Mouse (Mus musculus) left cerebral cortex, postnatal 25 days (tissue): ENCODE data around the gene Pfdn6. TPM values are rescaled to one million over a fixed set of nuclear protein-coding genes. Genes with fewer than 3 reads are reported as not detected.
"Not testable (repeated sequence)": the region's sequence is repeated elsewhere in the genome, so short reads cannot be mapped to it uniquely, and the experiment has no call there.

Experiments
- DNase-seq, 2 experiments: peaks; one replicate each; pipeline ENCODE4 v3.0.0; 2022; ENCODE audit warnings: low spot score in 2 of 2, mixed read lengths in 1 of 2
- intact Hi-C: fragments of 180-260 bp; cut with DNase I; formaldehyde crosslinking; loops from one replicate; pipeline ENCODE4 v1.15.1; 2025
- total RNA-seq, 2 experiments: library from RNA; stranded (reverse); gene quantifications; 2 replicates each; pipeline ENCODE4 v1.2.3; 2021

Pfdn6 gene
- total RNA-seq, 2 experiments from 2014 or later = 89.7 to 104 TPM

DNA sequence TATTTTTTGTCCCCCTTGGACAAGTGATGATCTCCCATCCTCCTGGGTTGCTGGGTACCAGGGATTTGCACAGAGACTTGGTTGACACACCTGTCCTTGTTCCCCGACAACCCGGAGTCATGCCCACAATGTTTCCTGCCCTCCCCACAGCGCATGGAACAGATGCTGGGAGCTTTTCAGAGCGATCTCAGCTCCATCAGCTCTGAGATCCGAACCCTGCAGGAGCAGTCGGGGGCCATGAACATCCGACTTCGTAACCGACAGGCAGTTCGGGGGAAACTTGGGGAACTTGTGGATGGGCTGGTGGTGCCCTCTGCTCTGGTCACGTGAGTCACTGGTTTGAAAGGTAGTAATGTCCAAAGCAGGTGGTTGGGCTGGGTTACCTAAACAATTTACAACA lies 18.3 kb upstream of the Pfdn6 start:
- no peak for DNase-seq
- intact Hi-C loops = loop anchor here (5.0 kb wide), 2 partner anchors 1334 to 1389 kb away; no protein-coding TSS in a partner anchor

DNA sequence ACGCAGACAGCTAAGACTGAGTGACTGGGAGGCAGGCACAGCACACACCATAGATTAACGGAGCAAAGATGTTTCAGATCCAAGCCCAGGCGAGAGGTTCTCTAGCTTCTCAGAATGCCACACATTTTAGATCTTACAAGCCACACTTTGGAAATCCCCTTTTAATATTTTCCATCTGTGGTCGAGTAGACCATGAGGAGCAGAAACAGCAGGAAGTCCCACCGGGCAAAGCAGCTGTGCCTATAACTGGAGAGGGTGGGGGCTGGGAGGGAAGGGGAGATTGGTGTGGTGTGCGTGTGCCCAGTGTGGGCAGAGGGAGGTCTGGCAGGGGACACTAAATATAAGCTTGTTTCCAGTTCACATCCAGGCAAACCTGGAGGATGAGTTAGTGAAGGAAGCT lies 17.4 kb upstream of the Pfdn6 start:
- no peak for DNase-seq
- intact Hi-C loops = loop anchor here (2.0 to 5.0 kb wide), 3 partner anchors 63 to 1390 kb away; no protein-coding TSS in a partner anchor

DNA sequence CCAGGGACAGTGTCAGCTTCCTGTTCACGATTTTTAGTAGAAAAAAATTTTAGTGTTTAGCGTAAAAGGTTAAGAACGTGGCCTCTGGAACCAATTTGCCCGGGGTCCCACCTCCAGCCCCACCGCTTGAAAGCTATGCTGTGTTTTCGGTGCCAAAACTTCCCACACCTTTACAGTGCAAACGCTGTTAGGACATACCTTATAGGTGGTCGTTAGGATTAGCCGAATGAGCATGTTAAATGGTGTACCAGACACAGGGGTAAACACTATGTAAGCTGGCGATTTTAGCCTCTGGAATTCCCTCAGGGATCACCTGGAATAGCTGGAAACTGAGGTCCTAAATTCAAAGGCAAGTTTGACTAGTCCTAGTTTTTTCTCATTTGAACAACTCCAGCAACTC lies 16.2 kb upstream of the Pfdn6 start:
- DNase-seq = no peak
- intact Hi-C loops = loop anchor here (2.0 to 5.0 kb wide), 3 partner anchors 64 to 1391 kb away; no protein-coding TSS in a partner anchor

DNA sequence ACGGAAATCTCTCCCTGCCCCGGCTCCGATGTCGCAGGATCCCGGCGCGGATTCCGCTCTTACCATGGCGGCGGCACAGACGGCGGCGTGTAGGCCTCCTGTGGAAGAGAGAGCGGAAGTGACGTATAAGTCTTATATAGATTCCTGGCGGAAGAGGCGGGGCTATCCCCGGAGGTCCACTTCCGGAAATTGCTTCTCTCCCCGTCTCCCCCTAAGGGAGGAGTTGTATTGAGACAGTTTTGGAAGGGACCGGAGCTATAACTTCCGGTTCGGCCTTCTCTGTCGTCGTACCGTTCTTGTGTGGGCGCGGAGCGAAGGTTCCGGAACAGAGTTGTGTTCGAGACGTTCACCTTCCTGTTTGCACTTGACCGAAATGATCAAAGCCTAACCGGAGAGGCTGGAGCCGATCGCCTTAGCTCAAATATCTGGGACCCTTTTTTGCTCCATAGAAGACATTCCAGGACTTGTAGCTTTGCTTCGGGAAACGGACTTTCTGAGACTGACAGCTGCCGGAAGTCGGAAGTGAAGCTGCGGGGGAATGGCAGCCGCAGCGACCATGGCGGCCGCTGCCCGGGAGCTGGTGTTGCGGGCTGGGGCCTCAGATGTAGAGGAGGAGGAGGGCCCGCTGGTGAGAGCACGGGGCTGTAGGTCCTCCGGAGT lies 15.5 kb upstream of the Pfdn6 start, which contains the start of the genes Vps52 and Rps18:
TSS of gene Vps52 (plus strand) at position 258 of the 660 bp plus-strand sequence.
TSS of gene Rps18 (minus strand) at position 447 of the 660 bp plus-strand sequence.
- DNase-seq = peak; percentile 95 to 99
- intact Hi-C loops = loop anchor here (1.0 to 5.0 kb wide), 4 partner anchors 15 to 1392 kb away; partner anchors contain the start of genes Pfdn6 and Wdr46

DNA sequence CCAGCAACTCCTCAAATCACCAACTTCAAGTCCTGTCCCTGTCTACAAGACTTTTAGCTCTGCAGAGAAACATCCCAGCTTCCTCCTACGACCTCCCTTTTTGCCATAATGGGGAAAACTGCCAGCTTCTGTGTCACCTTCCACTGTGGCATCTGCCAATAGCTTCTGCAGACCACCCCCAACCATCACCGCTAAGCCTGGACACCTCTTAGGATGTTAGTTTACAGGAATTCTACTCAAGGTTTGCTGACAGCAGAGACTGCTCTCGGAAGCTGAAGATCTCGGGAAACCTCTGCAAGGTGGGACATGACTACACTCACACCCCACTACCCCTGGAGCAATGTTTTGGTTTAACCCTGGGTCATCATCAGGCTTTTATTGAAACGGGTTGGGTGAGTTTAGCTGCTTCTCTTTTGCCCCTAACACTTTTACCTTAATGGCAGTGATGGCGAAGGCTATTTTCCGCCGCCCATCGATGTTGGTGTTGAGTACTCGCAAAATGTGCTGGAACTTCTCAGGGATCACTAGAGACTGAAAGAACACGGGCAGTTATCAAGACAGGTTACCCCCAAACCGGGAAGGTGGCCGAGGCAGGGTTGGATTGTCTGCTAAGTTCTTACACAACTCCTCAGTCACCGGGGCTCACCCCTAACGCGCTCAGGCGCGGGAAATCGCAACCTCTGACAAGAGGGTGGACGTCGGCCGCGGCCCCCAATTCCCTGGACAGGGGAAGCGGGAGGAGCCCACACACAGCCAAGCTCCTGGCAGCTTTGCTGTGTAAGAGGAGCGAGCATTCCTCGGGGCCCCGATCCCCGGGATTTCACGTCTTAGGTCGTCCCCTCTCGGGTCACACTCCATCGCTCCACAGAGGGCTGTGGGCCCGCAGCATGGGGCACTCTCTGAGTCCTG lies 14.8 kb upstream of the Pfdn6 start:
- DNase-seq = no peak
- intact Hi-C loops = loop anchor here (1.0 to 5.0 kb wide), 3 partner anchors 15 to 1392 kb away; partner anchors contain the start of genes Pfdn6 and Wdr46

DNA sequence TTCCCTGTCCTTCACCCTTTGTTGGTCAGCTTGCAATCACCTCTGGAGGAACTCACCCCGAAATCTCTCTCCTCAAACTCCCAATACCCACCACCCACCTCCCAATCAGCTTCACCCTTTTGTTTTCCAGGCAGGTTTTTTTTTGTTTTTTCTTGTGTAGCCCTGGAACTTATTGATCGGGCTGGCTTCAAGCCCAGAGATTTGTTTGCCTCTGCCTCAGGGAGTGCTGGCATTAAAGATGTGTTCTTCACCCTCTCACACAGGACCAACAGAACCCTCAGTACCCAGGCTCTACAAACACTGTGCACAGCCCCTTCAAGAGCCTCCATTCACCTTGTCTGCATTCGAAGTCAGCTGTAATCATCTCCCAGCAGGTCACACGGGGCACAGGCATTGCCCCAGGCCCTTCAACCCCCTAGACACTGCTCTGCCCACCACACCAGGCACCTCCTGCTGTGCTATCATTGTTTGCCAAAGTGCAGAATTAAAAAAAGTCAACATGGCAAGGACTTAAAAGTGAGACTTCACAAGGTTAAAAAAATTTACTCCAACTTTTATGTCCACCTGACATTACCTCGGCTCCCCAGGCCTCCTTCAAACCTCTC lies 13.9 kb upstream of the Pfdn6 start:
- intact Hi-C loops = no loop called here
- no peak for DNase-seq

DNA sequence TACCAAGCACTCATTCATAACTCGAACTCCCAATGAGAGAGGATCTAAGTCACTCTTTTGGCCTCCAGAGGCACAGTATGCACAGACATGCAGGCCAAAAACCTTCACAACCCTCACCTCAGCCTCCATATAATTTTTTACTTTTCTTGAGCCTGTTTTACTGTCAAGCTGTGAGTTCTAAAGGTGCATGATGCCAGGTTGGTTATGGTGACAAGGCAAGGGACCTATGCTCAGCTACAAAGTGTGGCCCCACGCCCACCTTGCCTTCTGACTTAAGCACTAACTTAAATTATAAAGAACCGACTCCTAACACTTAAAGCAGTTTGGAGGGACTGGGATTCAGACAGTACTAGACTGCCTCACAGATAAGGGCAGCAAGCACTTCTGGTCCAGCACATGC lies 13.2 kb upstream of the Pfdn6 start:
- DNase-seq = no peak
- intact Hi-C loops = no loop called here

DNA sequence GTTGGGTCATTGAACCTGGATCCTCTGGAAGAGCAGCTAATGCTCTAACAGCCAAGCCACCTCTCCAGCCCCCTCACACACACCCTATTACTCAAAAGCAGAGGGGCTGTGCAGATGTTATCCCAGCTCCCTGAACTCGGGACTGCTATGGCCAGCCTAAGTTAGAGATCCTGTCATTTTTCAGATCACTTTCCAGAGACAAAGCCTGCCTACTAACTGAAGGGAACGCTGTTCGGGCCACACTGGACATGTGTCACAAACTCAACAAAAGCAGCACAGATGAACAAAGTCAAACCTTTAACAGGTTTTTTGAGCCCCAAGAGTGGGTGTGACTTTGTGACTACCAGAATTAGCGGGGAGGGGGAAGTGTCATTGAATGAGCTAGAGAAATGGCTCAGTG lies 12.7 kb upstream of the Pfdn6 start:
- intact Hi-C loops = no loop called here
- no peak for DNase-seq

DNA sequence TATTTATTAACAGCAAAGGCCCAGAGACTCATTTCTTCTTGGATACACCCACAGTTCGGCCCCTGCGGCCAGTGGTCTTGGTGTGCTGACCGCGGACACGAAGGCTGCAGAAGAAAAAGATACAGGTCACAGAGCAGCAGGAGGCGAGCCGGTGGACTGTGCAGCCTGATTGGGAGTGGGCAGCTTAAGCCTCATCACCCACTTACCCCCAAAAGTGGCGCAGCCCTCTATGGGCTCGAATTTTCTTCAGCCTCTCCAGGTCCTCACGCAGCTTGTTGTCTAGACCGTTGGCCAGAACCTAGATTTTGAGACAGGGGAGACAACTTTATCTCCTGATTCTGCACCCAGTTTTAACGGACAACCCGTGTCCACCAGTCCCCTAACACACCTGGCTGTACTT lies 11.9 kb upstream of the Pfdn6 start:
- intact Hi-C loops, DNase-seq: not testable (repeated sequence)

DNA sequence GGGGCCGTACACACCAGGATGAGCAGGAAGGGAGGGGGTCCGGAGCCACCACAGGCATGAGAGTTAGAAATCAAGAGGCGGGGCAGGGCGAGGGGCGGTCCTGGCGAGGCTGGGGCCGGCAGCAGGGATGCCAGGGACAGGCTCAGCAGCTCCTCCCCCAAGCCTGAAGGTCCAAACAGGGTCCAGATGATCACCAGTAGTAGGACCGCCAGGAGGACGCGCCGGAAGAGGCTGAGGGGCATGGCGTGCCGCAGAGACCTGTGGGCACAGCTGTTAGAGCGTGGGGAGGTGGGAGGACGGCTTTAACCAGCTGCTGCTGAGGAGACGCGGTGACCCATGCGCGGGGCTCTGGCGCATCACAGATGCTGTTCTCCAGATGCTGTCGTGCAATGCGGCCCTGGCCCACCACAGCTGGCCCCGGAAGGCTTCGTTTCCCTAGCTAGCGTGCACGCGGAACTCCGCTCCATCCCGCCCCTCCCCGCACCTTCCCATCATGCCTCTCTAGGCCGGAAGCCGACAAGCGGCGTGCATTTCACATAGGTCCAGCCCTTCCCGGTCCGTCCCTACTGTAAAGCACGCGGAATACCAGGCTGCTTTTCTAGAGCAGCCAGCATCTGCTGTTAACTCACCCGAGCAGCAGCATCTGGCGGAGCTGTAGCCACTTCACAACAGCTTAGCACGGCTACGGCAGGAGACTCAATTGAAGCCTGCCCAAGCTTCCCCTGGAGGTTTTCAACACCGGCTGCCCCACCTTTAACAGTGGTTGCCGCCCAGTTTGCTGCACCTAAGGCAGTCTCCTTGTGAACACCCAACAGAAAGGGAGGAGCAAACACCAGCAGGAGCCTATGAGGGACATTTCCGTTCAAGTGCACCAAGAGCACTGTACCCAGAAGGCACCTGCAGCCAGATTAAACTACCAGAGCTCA lies 11.1 kb upstream of the Pfdn6 start, which contains the start of gene B3galt4:
TSS of gene B3galt4 (minus strand) at position 468 of the 926 bp plus-strand sequence.
- DNase-seq = peak; percentile 79 to 85
- intact Hi-C loops = loop anchor here (1.0 kb wide), 2 partner anchors 11 to 22 kb away; partner anchors contain the start of genes Pfdn6, Rgl2 and Wdr46

DNA sequence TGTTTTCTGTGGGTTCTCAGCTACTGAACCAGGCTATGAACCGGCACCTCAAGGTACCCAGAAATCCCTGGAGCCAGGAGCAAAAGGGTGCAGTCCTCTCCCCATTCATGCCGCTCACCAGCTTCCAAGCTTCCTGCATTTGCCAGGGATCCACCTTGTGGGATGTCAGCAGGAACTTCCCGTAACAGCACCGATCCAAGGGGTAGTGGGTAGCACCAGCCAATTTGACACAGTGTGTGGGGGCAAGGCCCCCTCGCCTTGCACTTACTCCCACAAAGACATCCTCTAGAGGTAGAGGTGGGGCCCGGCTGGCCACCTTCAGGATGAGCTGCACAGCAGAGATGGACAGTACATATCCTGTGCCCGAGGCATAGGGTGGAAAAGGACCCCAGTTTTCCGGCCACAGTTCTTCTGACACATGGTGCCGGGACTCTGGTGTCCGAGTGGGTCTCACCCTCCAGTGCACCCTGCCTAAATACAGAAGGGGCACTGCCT lies 10.0 kb upstream of the Pfdn6 start:
- DNase-seq = no peak
- intact Hi-C loops = no loop called here

DNA sequence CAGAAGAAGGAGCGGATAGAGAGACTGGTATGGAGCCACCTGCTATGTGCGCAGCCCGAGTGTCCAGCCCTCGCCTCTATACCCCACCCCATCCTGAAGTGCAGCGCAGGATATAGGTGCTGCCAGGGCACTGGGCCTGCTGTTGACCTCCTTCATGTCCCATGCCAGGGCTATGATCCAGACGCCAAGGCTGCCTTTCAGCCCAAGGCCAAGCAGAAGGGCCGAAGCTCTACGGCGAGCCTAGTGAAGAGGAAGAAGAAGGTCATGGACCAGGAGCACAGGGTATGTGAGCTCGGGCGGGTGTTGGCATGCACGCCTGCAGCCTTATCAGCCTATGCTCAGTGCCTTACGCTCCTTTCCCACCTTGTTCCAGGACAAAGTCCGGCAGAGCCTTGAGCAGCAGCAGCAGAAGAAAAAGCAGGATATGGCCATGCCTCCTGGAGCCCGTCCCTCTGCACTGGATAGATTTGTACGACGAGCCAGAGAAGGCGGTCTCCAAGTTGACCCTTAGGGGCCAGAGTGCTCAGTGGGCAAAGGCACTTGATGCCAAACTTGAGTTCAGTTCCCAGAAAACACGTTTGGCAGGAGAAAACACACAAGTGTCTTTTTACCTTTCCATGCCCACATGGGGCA lies 8.9 kb upstream of the Pfdn6 start:
- intact Hi-C loops = no loop called here
- DNase-seq = no peak

DNA sequence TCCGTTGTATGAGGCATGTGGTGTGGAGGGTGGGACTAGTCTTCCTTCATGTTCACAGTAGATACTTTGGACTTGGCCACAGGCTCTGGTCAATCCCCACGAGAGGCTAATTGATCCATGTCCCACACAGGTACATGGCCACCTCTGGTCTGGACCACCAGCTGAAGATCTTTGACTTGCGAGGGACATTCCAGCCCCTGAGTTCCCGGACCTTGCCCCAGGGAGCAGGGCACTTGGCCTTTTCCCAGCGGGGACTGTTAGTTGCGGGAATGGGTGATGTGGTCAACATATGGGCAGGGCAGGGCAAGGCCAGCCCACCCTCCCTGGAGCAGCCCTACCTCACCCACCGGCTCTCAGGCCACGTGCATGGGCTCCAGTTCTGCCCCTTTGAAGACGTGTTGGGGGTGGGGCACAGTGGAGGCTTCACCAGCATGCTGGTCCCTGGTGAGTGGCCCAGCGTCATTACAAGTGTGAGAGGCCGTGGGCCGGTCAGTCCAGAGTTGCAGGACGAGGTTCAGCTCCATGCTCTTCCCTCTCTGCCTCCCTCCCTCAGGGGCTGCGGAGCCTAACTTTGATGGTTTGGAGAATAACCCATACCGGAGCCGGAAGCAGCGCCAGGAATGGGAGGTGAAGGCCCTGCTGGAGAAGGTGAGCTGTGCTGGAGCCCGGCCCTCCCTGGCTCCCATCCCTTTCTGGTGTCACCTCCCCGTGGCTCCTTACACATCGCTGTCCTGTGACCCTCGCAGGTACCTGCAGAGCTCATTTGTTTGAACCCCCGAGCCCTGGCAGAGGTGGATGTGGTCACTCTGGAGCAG lies 8.2 kb upstream of the Pfdn6 start:
- intact Hi-C loops = no loop called here
- DNase-seq = no peak

DNA sequence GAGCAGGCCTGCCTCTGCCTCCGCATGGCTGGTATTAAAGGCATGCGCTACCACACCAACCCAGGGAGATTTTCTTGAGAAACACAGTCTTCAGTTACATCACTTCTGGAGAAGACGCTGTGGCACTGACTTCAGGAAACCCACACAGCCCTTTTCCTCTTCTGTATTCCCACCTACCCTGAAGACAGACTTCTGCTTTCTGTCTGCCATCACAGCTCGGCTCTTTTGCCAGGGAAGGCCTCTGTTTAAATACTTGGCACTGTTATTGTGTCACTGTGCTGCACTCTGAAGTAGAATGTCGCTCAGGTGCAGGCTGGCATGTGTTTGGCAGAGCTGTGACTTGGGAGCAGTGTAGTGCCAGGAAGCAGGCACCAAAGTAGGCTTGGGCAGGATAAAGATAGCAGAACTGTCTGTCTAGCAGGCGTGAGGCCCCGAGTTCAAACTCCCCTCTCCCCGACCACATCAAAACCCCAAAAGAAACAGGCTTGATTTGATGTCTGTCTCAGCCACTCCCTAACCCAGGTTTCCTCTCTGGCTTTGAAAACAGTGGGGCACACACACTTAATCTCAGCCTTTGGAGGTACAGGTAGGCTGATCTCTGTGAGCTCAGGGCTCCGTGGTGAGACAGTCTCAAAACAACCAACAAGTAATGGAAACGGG lies 7.4 kb upstream of the Pfdn6 start:
- DNase-seq = peak in 1 of 2 experiments; percentile 63
- intact Hi-C loops = no loop called here

DNA sequence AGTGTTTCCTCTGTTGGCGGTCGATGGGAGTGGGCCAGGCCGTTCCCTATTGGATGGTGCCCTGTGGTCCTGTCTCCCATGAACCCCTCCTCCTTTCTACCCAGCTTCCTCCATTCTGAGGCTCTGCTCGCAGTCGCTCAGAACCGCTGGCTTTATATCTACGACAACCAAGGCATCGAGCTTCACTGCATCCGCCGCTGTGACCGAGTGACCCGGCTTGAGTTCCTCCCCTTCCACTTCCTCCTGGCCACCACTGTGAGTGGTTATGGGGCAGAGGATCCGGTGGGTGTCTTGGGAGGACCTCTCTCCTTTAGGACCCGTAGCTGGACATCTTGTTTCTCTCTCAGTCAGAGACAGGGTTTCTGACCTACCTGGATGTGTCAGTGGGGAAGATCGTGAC lies 3.3 kb upstream of the Pfdn6 start:
- no peak for DNase-seq
- intact Hi-C loops = no loop called here

DNA sequence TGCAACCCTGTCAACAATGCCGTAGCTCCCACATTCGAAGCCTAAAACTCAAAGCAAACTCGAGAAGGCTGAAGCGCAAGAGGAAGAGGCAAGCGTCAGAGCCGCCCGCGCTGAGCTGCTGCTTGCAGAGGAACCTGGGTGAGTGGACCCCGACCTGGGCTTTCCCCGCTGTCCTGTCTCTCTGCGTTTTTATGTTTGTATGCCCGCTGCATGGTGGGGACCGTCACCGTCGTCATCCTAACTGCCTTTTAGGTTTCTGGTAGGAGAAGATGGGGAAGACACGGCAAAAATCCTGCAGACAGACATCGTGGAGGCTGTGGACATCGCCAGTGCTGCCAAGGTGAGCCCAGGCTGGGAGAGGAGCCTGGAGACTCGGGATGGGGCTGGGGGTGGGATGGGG lies 1.2 kb upstream of the Pfdn6 start:
- DNase-seq = no peak
- intact Hi-C loops = no loop called here

DNA sequence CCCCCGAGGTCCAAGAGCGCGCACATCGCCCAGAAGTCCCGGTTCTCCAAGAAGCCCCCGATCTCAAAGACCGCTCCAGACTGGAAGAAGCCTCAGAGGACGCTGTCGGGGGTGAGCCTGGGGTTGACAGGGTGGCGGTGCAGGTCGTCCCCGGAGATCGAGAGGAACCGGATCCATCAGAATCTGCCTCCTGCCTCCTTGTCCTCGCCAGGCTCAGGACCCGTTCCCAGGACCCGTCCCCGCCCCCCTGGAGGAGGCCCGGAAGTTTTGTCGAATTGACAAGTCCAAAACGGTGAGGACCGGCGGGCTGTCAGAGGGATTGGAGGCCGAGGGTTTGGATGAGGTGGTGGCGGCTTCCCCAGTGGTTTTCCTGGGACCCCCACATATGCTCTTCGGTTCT lies 838 bp upstream of the Pfdn6 start:
- no peak for DNase-seq
- intact Hi-C loops = loop anchor here (1.0 kb wide), 2 partner anchors 10 to 14 kb away; partner anchors contain the start of genes B3galt4 and Vps52
